Mouse (Mus musculus) erythroblast, embryonic 14.5 days (primary cell): ENCODE results near the gene Capn5. TPM values are rescaled to one million over a fixed set of nuclear protein-coding genes. Genes with fewer than 3 reads are reported as not detected.

Experiments
- H3K27me3 ChIP-seq: 2 replicates; pipeline ENCODE4 v1.6.1; 2012; ENCODE audit warnings: inconsistent platforms; ENCODE audit not compliant: control insufficient read depth
- H3K36me3 ChIP-seq: 2 replicates; pipeline ENCODE4 v1.6.1; 2012; ENCODE audit warnings: mild to moderate bottlenecking, inconsistent platforms; ENCODE audit not compliant: control insufficient read depth
- H3K4me1 ChIP-seq: 2 replicates; pipeline ENCODE4 v1.6.1; 2012; ENCODE audit warnings: inconsistent platforms; ENCODE audit not compliant: control insufficient read depth
- H3K4me3 ChIP-seq: replicated peaks from 2 replicates; pipeline ENCODE3; 2012; ENCODE audit warnings: moderate library complexity, mild to moderate bottlenecking, inconsistent platforms
- H3K9me3 ChIP-seq: 2 replicates; pipeline ENCODE4 v1.6.1; 2012; ENCODE audit warnings: low read length, inconsistent platforms, mixed read lengths; ENCODE audit not compliant: control insufficient read depth
- GATA1 ChIP-seq: IDR thresholded peaks from 2 replicates; pipeline ENCODE4 v1.6.1; 2012; ENCODE audit warnings: low read length, inconsistent platforms, mixed read lengths
- TAL1 ChIP-seq: IDR thresholded peaks from 3 replicates; pipeline ENCODE4 v1.6.1; 2012; ENCODE audit warnings: low read length, inconsistent platforms, mixed read lengths
- polyA plus RNA-seq: library from polyadenylated mRNA; stranded (reverse); fragments of >175 nt; gene quantifications from 2 replicates; pipeline ENCODE4 v1.2.3, GENCODE M21; 2012

Gene Capn5
- polyA plus RNA-seq, 1 experiment = 6.8 TPM

- peak overlapping the region; percentile 38 for H3K4me3 ChIP-seq
- H3K9me3 ChIP-seq = no peaks in the 10 kb centered on the region
- no peaks in the 10 kb centered on the region; the same call in 1 of the 2 replicates for H3K27me3 ChIP-seq
- H3K4me1 ChIP-seq = peaks cover 10% of the 10 kb centered on the region
- peaks cover 35% of the 10 kb centered on the region for H3K36me3 ChIP-seq
- TF ChIP-seq TAL1 (no peak), GATA1 (no peak)
Measured at GRCm38 (mm10) chr7:98120325-98120724, 57.7 kb downstream of the Capn5 start.

GRCm38 (mm10) chr7:98119961-98120232 is 58.2 kb downstream of the Capn5 start:
- Histone ChIP-seq H3K4me3 (no peak overlapping the region), H3K4me1 (peaks cover 10% of the 10 kb centered on the region), H3K36me3 (peaks cover 31% of the 10 kb centered on the region), H3K27me3 (no peaks in the 10 kb centered on the region; the same call in 1 of the 2 replicates), H3K9me3 (no peaks in the 10 kb centered on the region)
- TF ChIP-seq GATA1 = no peak
- TF ChIP-seq TAL1 = no peak

- H3K36me3 ChIP-seq = peaks cover 26% of the 10 kb centered on the region
- TF ChIP-seq GATA1 = no peak
- H3K4me3 ChIP-seq = peak within 1 kb of the TSS; percentile 38
- no peaks in the 10 kb centered on the region for H3K9me3 ChIP-seq
- no peaks in the 10 kb centered on the region; the same call in 1 of the 2 replicates for H3K27me3 ChIP-seq
- peaks cover 10% of the 10 kb centered on the region for H3K4me1 ChIP-seq
Measured at GRCm38 (mm10) chr7:98119179-98119960, 58.7 kb downstream of the Capn5 start, which contains the start of gene Myo7a. Gene Myo7a (minus strand): TSS chr7:98119524.

- no peak for TF ChIP-seq TAL1
- no peak for TF ChIP-seq GATA1
- H3K4me1 ChIP-seq = peaks cover 10% of the 10 kb centered on the region
Measured at GRCm38 (mm10) chr7:98117012-98117660, 60.9 kb downstream of the Capn5 start.

GRCm38 (mm10) chr7:98114656-98115055 is 63.4 kb downstream of the Capn5 start:
- TF ChIP-seq TAL1 = no peak
- H3K4me1 ChIP-seq = peaks cover 3% of the 10 kb centered on the region; the same call in 1 of the 2 replicates
- peaks cover 33% of the 10 kb centered on the region for H3K27me3 ChIP-seq

More at GRCm38 (mm10) chr7:98117012-98117660, 60.9 kb downstream of the Capn5 start:
- no peak overlapping the region for H3K4me3 ChIP-seq
- H3K9me3 ChIP-seq = no peaks in the 10 kb centered on the region
- H3K36me3 ChIP-seq = peaks cover 5% of the 10 kb centered on the region
- H3K27me3 ChIP-seq = peaks cover 9% of the 10 kb centered on the region

GRCm38 (mm10) chr7:98111233-98111632 is 66.8 kb downstream of the Capn5 start:
- no peaks in the 10 kb centered on the region for H3K9me3 ChIP-seq
- H3K36me3 ChIP-seq = no peaks in the 10 kb centered on the region
- H3K4me3 ChIP-seq = no peak overlapping the region
- TF ChIP-seq TAL1 = no peak
- TF ChIP-seq GATA1 = no peak
- H3K27me3 ChIP-seq = peaks cover 33% of the 10 kb centered on the region
- H3K4me1 ChIP-seq = no peaks in the 10 kb centered on the region; the same call in 1 of the 2 replicates

More at GRCm38 (mm10) chr7:98114656-98115055, 63.4 kb downstream of the Capn5 start:
- no peak overlapping the region for H3K4me3 ChIP-seq
- H3K36me3 ChIP-seq = no peaks in the 10 kb centered on the region
- no peaks in the 10 kb centered on the region for H3K9me3 ChIP-seq

- Histone ChIP-seq H3K4me3 (no peak overlapping the region), H3K36me3 (no peaks in the 10 kb centered on the region), H3K9me3 (no peaks in the 10 kb centered on the region), H3K27me3 (peaks cover 33% of the 10 kb centered on the region), H3K4me1 (no peaks in the 10 kb centered on the region; the same call in 1 of the 2 replicates)
- no peak for TF ChIP-seq GATA1
- no peak for TF ChIP-seq TAL1
Measured at GRCm38 (mm10) chr7:98109771-98110170, 68.3 kb downstream of the Capn5 start.

GRCm38 (mm10) chr7:98108636-98109430 is 69.2 kb downstream of the Capn5 start:
- no peak for TF ChIP-seq GATA1
- TF ChIP-seq TAL1 = no peak
- H3K27me3 ChIP-seq = peaks cover 33% of the 10 kb centered on the region
- peaks cover under 1% of the 10 kb centered on the region for H3K4me1 ChIP-seq
- H3K36me3 ChIP-seq = no peaks in the 10 kb centered on the region
- H3K4me3 ChIP-seq = no peak overlapping the region
- H3K9me3 ChIP-seq = no peaks in the 10 kb centered on the region

GRCm38 (mm10) chr7:98106272-98106671 is 71.8 kb downstream of the Capn5 start:
- peaks cover 6% of the 10 kb centered on the region for H3K4me1 ChIP-seq
- no peaks in the 10 kb centered on the region for H3K36me3 ChIP-seq
- H3K9me3 ChIP-seq = no peaks in the 10 kb centered on the region
- H3K27me3 ChIP-seq = peaks cover 16% of the 10 kb centered on the region
- no peak overlapping the region for H3K4me3 ChIP-seq
- TF ChIP-seq GATA1 (no peak), TAL1 (no peak)
